Mouse (Mus musculus): ENCODE measurements around the gene Oprm1. TPM values are rescaled to one million over a fixed set of nuclear protein-coding genes. Genes with fewer than 3 reads are reported as not detected.

The Oprm1 gene
- polyA plus RNA-seq, 1 experiment from 2014 or later, result 3.2 TPM

DNA sequence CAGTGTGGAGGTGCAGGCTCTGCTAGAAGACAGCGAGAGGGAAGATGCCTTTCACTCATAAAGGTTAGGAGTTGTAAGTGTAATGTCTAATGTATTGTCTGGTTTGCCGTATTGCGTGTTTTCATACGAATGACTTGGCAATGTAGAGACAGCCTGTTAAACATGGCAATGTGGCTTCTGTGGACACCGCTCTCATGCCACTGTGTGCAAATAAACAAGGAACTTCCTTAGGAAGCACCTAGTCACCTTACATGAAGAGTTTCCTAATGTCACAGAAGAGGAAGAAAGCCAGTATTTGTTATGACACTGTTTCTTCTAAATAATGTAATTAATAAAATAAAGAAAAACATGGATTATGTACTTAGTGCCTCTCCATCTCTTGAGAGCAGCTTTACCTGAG, 278.9 kb downstream of the Oprm1 start:
- no peak overlapping the region for H3K9ac ChIP-seq (ENCODE audit: low read depth, low read length)
- no peaks in the 10 kb centered on the region; the same call in 1 of the 2 replicates for H3K4me1 ChIP-seq (ENCODE audit: control insufficient read depth, insufficient read depth, low read depth, low read length)
- no peaks in the 10 kb centered on the region for H3K36me3 ChIP-seq (ENCODE audit: control insufficient read depth, insufficient read depth, low read length)
- 94% methylated on average over 5 of the region's 5 CpGs for WGBS
- no peak for ATAC-seq
- no peak overlapping the region for H3K4me2 ChIP-seq (ENCODE audit: low read length)
- H3K27me3 ChIP-seq (replicated peaks; ENCODE audit: control insufficient read depth, insufficient read depth, low read length), result no peaks in the 10 kb centered on the region
- H3K9me3 ChIP-seq (ENCODE audit: control insufficient read depth, low read length), result no peaks in the 10 kb centered on the region
- no peak overlapping the region for H3K27ac ChIP-seq (ENCODE audit: low read depth, low read length)
- no peak overlapping the region for H3K4me3 ChIP-seq (ENCODE audit: low read length)

DNA sequence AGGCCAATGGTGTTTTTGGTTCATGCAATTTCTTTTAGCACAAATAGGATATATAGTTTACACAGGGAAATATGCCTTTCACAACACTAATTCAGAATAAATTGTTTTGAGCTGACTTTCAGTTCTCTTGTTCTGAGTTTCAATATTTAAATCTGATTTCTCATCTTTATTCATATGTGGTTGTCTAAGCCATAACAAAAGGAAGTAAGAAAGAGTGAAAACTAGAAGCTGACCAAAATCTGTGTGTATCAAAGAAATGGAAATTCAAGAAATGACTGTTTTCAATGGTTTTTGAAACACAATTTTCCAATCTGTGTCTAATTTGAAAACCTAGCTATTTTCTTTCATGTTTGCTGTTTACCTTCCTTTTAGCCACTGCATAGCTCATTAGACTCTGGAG, 282.7 kb downstream of the Oprm1 start:
- Histone ChIP-seq H3K4me2 (ENCODE audit: low read length) (no peak overlapping the region), H3K27me3 (replicated peaks; ENCODE audit: control insufficient read depth, insufficient read depth, low read length) (no peaks in the 10 kb centered on the region), H3K9ac (ENCODE audit: low read depth, low read length) (no peak overlapping the region), H3K9me3 (ENCODE audit: control insufficient read depth, low read length) (no peaks in the 10 kb centered on the region), H3K4me3 (ENCODE audit: low read length) (no peak overlapping the region), H3K27ac (ENCODE audit: low read depth, low read length) (no peak overlapping the region), H3K4me1 (ENCODE audit: control insufficient read depth, insufficient read depth, low read depth, low read length) (no peaks in the 10 kb centered on the region), H3K36me3 (ENCODE audit: control insufficient read depth, insufficient read depth, low read length) (no peaks in the 10 kb centered on the region)
- ATAC-seq, result no peak

DNA sequence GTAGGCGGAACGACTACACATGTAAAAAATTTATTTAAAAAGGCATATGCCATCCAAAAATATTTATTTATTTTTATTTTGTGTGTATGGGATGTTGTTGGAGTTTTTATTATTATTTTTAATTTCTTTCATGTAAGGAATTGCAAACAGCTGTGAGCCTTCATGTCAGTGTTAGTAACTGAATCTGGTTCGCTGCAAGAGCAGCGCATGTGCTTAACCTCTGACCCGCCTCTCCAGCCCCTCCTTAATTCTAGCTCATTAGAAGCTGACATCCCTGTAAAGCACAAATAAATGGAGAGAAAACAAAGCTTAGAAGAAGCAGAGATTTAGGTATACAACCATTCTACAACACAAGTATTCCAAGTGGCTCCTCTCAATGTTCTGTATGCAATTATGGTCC, 285.6 kb downstream of the Oprm1 start:
- WGBS, result 76% methylated on average over 5 of the region's 5 CpGs
- Histone ChIP-seq H3K9ac (ENCODE audit: low read depth, low read length) (no peak overlapping the region), H3K27me3 (replicated peaks; ENCODE audit: control insufficient read depth, insufficient read depth, low read length) (no peaks in the 10 kb centered on the region), H3K36me3 (ENCODE audit: control insufficient read depth, insufficient read depth, low read length) (no peaks in the 10 kb centered on the region), H3K27ac (ENCODE audit: low read depth, low read length) (no peak overlapping the region), H3K4me3 (ENCODE audit: low read length) (no peak overlapping the region), H3K9me3 (ENCODE audit: control insufficient read depth, low read length) (no peaks in the 10 kb centered on the region), H3K4me1 (ENCODE audit: control insufficient read depth, insufficient read depth, low read depth, low read length) (peaks cover 4% of the 10 kb centered on the region), H3K4me2 (ENCODE audit: low read length) (no peak overlapping the region)
- no peak for ATAC-seq

DNA sequence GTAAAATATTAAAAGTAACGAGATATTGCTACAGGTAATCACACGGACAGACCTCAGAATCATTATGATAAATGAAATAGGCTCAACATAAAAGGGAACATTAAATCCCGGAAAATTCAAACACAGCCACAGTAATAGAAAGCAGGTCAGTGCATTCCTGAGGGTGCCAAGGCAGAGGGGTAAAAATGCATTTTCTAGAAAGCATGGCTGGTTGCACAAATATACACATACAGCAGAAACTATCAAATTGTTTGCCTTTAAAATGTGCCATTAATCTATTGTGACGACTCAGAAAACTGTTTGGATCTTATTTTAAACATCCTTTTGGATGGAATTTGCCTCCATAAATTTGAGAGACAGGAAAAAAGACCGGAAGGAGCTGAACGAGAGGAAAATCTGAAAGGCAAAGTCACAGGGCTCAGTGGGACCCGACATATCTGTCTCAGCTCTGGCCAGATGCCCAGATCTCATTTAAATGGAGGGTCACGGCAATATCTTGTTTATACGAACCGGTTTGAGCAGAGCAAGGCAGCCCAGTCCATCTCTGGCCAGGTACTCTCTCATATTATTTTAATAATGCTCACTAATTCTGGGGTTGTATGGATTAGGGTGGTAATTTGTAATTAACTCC, 289.1 kb downstream of the Oprm1 start:
- Histone ChIP-seq H3K27me3 (replicated peaks; ENCODE audit: control insufficient read depth, insufficient read depth, low read length) (no peaks in the 10 kb centered on the region), H3K36me3 (ENCODE audit: control insufficient read depth, insufficient read depth, low read length) (no peaks in the 10 kb centered on the region), H3K4me1 (ENCODE audit: control insufficient read depth, insufficient read depth, low read depth, low read length) (peaks cover 7% of the 10 kb centered on the region), H3K9me3 (ENCODE audit: control insufficient read depth, low read length) (no peaks in the 10 kb centered on the region), H3K9ac (ENCODE audit: low read depth, low read length) (no peak overlapping the region; the same call in 1 of the 2 replicates), H3K27ac (ENCODE audit: low read depth, low read length) (peak overlapping the region; percentile 23; the same call in 1 of the 2 replicates), H3K4me2 (ENCODE audit: low read length) (no peak overlapping the region), H3K4me3 (ENCODE audit: low read length) (no peak overlapping the region)
- ATAC-seq, result 0 out of 2 replicates have a peak, but pooled peaks have one; percentile 74
- WGBS, result 46% methylated on average over 10 of the region's 10 CpGs

DNA sequence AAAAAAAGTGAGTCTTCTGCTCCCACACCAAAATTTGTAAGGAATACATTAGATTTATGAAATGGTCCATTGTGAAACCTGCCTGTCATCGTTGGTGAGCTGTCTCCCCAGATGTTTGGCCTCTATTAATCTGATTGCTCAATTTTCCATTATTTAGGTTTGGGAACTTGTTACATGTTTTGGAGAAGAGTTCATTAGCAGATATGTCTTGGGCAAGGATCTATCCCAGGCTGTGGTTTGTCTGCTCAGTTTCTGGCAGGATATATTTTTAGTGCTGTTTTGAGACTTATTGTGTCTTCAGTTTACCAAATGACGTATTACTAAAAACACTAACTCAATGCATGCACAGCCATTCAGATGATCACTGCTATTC, 289.6 kb downstream of the Oprm1 start:
- Histone ChIP-seq H3K27ac (ENCODE audit: low read depth, low read length) (no peak overlapping the region), H3K4me1 (ENCODE audit: control insufficient read depth, insufficient read depth, low read depth, low read length) (peaks cover 9% of the 10 kb centered on the region), H3K36me3 (ENCODE audit: control insufficient read depth, insufficient read depth, low read length) (no peaks in the 10 kb centered on the region), H3K4me2 (ENCODE audit: low read length) (no peak overlapping the region), H3K27me3 (replicated peaks; ENCODE audit: control insufficient read depth, insufficient read depth, low read length) (no peaks in the 10 kb centered on the region), H3K4me3 (ENCODE audit: low read length) (no peak overlapping the region), H3K9me3 (ENCODE audit: control insufficient read depth, low read length) (no peaks in the 10 kb centered on the region), H3K9ac (ENCODE audit: low read depth, low read length) (no peak overlapping the region)
- no peak for ATAC-seq
- WGBS, result 69% methylated on average over 2 of the region's 2 CpGs

DNA sequence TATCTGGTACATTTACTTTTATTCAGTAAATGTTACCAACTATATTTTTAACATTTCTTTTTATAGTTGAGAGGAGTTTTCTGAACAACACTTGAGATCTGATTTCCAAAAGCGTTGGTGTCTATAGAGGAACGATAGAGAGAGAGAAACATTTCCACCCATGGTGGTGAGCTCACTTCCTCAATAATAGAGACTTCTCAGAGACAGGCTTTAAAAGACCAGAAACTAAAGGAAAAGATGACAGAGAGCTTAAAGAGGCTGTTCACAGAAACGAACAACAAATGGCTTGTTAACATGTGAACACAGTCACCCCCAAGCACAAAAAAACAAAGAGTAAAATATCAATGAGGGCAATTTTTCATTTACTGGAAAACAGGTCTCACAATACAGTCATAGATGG, 291.6 kb downstream of the Oprm1 start:
- no peak overlapping the region for H3K27ac ChIP-seq (ENCODE audit: low read depth, low read length)
- no peaks in the 10 kb centered on the region for H3K27me3 ChIP-seq (replicated peaks; ENCODE audit: control insufficient read depth, insufficient read depth, low read length)
- no peaks in the 10 kb centered on the region for H3K36me3 ChIP-seq (ENCODE audit: control insufficient read depth, insufficient read depth, low read length)
- 76% methylated on average over 3 of the region's 3 CpGs for WGBS
- H3K4me2 ChIP-seq (ENCODE audit: low read length), result no peak overlapping the region
- no peak overlapping the region for H3K9ac ChIP-seq (ENCODE audit: low read depth, low read length)
- no peak for ATAC-seq
- no peaks in the 10 kb centered on the region for H3K9me3 ChIP-seq (ENCODE audit: control insufficient read depth, low read length)
- no peak overlapping the region for H3K4me3 ChIP-seq (ENCODE audit: low read length)
- peaks cover 9% of the 10 kb centered on the region for H3K4me1 ChIP-seq (ENCODE audit: control insufficient read depth, insufficient read depth, low read depth, low read length)

DNA sequence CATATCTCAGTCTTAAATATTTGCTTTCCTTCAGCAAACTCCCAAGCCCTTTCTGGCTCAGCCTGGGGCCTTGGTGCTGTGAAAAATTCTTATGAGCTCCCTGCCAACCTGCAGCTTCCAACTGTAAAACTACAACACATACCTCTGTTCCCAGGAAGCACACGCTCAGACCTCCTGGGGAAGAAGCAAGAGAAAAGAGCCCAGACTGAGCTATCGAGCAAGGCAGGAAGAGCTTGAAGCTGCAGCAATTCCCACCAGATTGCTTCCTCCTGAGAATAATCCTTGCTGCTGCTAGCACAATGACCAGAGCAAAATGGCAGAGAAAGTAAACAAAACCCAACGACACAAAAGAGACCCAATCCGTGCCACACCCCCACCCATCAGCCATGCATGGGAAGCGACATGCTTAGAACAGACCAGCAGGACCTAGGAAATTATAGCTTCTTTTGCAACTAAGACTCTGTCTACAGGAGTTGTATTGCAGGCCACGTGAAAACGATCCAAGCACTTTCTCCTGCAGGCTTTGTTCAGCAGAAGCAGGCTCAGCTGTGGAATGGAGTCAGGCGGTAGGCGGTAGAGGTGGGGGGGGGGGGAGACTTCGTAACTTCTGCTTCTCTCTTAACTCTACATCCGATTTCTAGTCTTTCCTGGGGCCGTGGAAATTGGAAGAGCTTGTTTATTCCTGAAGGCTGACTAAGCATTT, 294.2 kb downstream of the Oprm1 start, which contains the start of gene Ipcef1:
Ipcef1 (minus strand) TSS at position 164 of the 703 bp plus-strand sequence.
- no peak within 1 kb of the TSS for H3K9ac ChIP-seq (ENCODE audit: low read depth, low read length)
- 15% methylated on average over 12 of the region's 12 CpGs for WGBS
- no peak within 1 kb of the TSS for H3K4me3 ChIP-seq (ENCODE audit: low read length)
- peak within 1 kb of the TSS; percentile 25; the same call in 1 of the 2 replicates for H3K4me2 ChIP-seq (ENCODE audit: low read length)
- no peak within 1 kb of the TSS for H3K27ac ChIP-seq (ENCODE audit: low read depth, low read length)
- no peaks in the 10 kb centered on the region for H3K9me3 ChIP-seq (ENCODE audit: control insufficient read depth, low read length)
- ATAC-seq, result peak; percentile 56; the same call in 1 of the 2 replicates
- H3K4me1 ChIP-seq (ENCODE audit: control insufficient read depth, insufficient read depth, low read depth, low read length), result peaks cover 7% of the 10 kb centered on the region
- H3K36me3 ChIP-seq (ENCODE audit: control insufficient read depth, insufficient read depth, low read length), result no peaks in the 10 kb centered on the region
- no peaks in the 10 kb centered on the region for H3K27me3 ChIP-seq (replicated peaks; ENCODE audit: control insufficient read depth, insufficient read depth, low read length)

DNA sequence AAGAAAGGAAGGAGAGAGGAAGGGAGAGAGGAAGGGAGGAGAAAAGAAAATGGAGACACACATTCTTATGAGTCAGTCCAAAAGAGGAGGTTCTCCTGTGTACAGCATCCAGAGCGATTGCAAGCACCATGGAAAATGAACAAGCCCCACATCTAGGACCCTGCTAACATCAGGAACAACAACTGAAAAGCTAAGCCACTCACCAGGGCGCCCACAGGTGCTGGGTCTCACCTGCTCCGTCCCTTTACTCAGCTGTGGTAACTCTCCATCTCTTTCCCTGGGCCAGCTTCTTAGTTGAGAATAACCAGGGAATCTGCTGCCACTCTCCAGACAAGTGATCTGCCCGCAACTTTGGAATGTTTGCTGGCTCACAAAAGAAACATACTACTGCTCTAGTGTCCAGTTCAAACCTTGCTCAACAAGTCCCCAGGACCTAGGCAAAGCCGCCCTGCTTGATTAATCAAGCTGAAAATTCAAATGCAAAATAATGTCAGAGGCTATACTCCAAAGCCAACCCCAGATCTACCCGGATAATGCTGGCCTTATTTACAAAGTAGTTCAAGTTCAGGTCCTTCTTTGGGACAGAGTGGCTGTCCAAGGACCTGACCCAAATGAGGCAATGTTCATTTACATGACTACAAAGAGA, 296.4 kb downstream of the Oprm1 start:
- Histone ChIP-seq H3K9me3 (ENCODE audit: control insufficient read depth, low read length) (no peaks in the 10 kb centered on the region), H3K4me2 (ENCODE audit: low read length) (no peak overlapping the region), H3K4me1 (ENCODE audit: control insufficient read depth, insufficient read depth, low read depth, low read length) (peaks cover 5% of the 10 kb centered on the region), H3K27ac (ENCODE audit: low read depth, low read length) (no peak overlapping the region), H3K4me3 (ENCODE audit: low read length) (no peak overlapping the region), H3K27me3 (replicated peaks; ENCODE audit: control insufficient read depth, insufficient read depth, low read length) (no peaks in the 10 kb centered on the region), H3K36me3 (ENCODE audit: control insufficient read depth, insufficient read depth, low read length) (no peaks in the 10 kb centered on the region), H3K9ac (ENCODE audit: low read depth, low read length) (no peak overlapping the region)
- 73% methylated on average over 6 of the region's 6 CpGs for WGBS
- no peak for ATAC-seq

DNA sequence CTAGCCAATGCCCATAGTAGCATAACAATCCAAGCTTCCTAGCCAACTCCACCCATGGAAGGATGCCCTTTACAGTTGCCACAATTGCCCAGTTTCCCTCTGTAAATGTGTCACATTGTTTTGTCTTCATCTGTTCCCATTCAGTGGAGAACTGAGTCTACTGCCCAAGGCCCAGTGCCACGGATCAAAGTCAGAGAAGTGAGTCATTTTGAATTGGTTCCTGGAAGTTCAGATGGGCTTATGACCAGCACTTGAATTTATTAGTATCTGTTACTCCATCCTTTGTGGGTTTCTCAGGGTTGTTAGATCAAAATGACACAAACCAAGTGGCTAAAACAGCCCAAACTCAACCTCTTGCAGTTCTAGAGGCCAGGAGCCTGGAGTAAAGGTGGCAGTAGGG, 299.2 kb downstream of the Oprm1 start:
- H3K4me1 ChIP-seq (ENCODE audit: control insufficient read depth, insufficient read depth, low read depth, low read length), result peaks cover under 1% of the 10 kb centered on the region
- no peak overlapping the region for H3K9ac ChIP-seq (ENCODE audit: low read depth, low read length)
- 78% methylated on average over 1 of the region's 1 CpGs for WGBS
- H3K36me3 ChIP-seq (ENCODE audit: control insufficient read depth, insufficient read depth, low read length), result no peaks in the 10 kb centered on the region
- H3K27me3 ChIP-seq (replicated peaks; ENCODE audit: control insufficient read depth, insufficient read depth, low read length), result no peaks in the 10 kb centered on the region
- no peak overlapping the region for H3K4me3 ChIP-seq (ENCODE audit: low read length)
- H3K4me2 ChIP-seq (ENCODE audit: low read length), result no peak overlapping the region
- no peaks in the 10 kb centered on the region for H3K9me3 ChIP-seq (ENCODE audit: control insufficient read depth, low read length)
- no peak for ATAC-seq
- H3K27ac ChIP-seq (ENCODE audit: low read depth, low read length), result no peak overlapping the region
